Mouse (Mus musculus) ES-Bruce4 (cell line): ENCODE results near the gene Noct. TPM values are rescaled to one million over a fixed set of nuclear protein-coding genes. Genes with fewer than 3 reads are reported as not detected.

Experiments used
- H3K27ac ChIP-seq: 2 replicates; pipeline ENCODE4 v1.5.1; 2012; ENCODE audit warnings: low read length, inconsistent platforms; ENCODE audit not compliant: insufficient read depth
- H3K27me3 ChIP-seq: 2 replicates; pipeline ENCODE4 v1.6.1; 2012; ENCODE audit warnings: mild to moderate bottlenecking, low read length, inconsistent platforms; ENCODE audit not compliant: control insufficient read depth, poor library complexity, insufficient read depth, severe bottlenecking
- H3K36me3 ChIP-seq: 2 replicates; pipeline ENCODE4 v1.6.1; 2012; ENCODE audit warnings: inconsistent platforms, mild to moderate bottlenecking, low read length, moderate library complexity; ENCODE audit not compliant: control insufficient read depth, poor library complexity, insufficient read depth, severe bottlenecking
- H3K4me1 ChIP-seq: one replicate; pipeline ENCODE4 v1.8.1; 2011; ENCODE audit warnings: low read length; ENCODE audit not compliant: control insufficient read depth, insufficient read depth
- H3K4me3 ChIP-seq: 2 replicates; pipeline ENCODE4 v1.5.1; 2011; ENCODE audit warnings: low read depth, mild to moderate bottlenecking, low read length
- H3K9ac ChIP-seq: 2 replicates; pipeline ENCODE4 v1.6.1; 2012; ENCODE audit warnings: low read depth, mild to moderate bottlenecking, inconsistent platforms; ENCODE audit not compliant: poor library complexity, severe bottlenecking
- H3K9me3 ChIP-seq: replicated peaks from 2 replicates; pipeline ENCODE4 v1.6.1; 2012; ENCODE audit warnings: mild to moderate bottlenecking, low read length, inconsistent platforms; ENCODE audit not compliant: control insufficient read depth, poor library complexity, insufficient read depth, severe bottlenecking
- CTCF ChIP-seq: IDR thresholded peaks from one replicate; pipeline ENCODE4 v1.8.1; 2011; ENCODE audit warnings: low read depth, low read length
- EP300 ChIP-seq: IDR thresholded peaks from 2 replicates; pipeline ENCODE4 v1.6.1; 2011; ENCODE audit warnings: low read depth, low read length; ENCODE audit not compliant: insufficient read depth
- POLR2A ChIP-seq: IDR thresholded peaks from one replicate; pipeline ENCODE4 v1.8.1; 2011; ENCODE audit warnings: low read length; ENCODE audit not compliant: insufficient read depth
- polyA plus RNA-seq: library from polyadenylated mRNA; stranded (reverse); fragments of >200 nt; gene quantifications from 2 replicates; pipeline ENCODE4 v1.2.4, GENCODE M21; 2011; ENCODE audit warnings: low read depth; ENCODE audit not compliant: missing spikeins, insufficient read depth, insufficient read length

The Noct gene
- polyA plus RNA-seq, 1 experiment, result 33.7 TPM

DNA sequence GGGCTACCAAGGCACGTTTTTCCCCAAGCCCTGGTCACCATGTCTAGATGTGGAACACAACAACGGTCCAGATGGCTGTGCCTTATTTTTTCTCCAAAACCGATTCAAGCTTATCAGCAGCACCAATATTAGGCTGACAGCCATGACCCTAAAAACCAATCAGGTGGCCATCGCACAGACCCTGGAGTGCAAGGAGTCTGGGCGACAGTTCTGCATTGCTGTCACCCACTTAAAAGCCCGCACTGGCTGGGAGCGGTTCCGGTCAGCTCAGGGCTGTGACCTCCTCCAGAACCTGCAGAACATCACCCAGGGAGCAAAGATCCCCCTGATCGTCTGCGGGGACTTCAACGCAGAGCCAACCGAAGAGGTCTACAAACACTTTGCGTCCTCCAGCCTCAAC is 25.6 kb downstream of the Noct start:
- Histone ChIP-seq H3K9me3 (peaks cover 29% of the 10 kb centered on the region), H3K9ac (no peak overlapping the region), H3K36me3 (peaks cover 64% of the 10 kb centered on the region), H3K4me3 (no peak overlapping the region), H3K4me1 (no peaks in the 10 kb centered on the region), H3K27ac (no peak overlapping the region), H3K27me3 (no peaks in the 10 kb centered on the region)
- TF ChIP-seq CTCF, result no peak
- no peak for TF ChIP-seq EP300
- no peak for TF ChIP-seq POLR2A

DNA sequence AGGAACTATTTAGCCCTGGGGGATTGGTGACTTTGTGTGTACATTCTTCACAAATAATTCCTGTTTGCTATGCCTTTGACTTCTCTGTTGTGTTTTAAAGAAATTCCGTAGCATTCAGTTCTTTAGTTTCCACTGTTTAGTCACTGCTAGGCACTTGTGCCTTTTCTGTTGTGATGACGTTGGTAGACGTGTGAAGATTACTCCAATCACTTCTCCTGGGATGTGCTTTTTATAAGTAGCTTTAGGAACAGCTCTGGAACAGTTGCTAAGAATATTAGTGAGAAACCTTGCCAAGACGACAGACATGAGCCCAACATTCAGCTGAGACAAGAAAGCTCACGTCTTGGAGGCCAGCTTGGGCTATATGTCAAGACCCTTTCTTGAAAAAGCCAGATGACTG is 26.8 kb downstream of the Noct start:
- peaks cover 61% of the 10 kb centered on the region for H3K36me3 ChIP-seq
- H3K27me3 ChIP-seq, result no peaks in the 10 kb centered on the region
- H3K27ac ChIP-seq, result no peak overlapping the region
- H3K9ac ChIP-seq, result no peak overlapping the region
- H3K4me3 ChIP-seq, result no peak overlapping the region
- TF ChIP-seq POLR2A (no peak), EP300 (no peak), CTCF (no peak)
- no peaks in the 10 kb centered on the region for H3K4me1 ChIP-seq
- H3K9me3 ChIP-seq, result peaks cover 18% of the 10 kb centered on the region

DNA sequence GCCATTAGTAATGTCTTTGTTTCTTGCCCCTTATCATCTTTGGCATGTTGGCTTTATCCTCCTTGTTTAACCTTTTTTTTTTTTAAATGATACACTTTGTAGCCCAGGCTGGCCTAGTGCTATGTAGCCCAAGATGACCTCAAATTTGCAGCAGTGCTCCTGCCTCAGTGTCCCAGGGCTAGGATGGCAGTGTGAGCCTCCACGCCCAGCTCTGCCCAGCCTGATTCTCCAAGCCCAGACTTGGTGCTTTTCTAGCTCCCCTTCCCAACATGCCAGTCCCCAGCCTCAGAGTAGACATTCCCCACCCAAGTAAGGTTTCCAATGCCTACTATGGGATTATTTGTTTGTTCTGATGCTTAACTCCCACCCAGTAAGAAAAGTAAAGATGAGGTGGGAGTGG is 28.0 kb downstream of the Noct start:
- H3K9ac ChIP-seq, result no peak overlapping the region
- TF ChIP-seq EP300 (no peak), POLR2A (no peak)
- no peaks in the 10 kb centered on the region for H3K4me1 ChIP-seq
- no peak overlapping the region for H3K4me3 ChIP-seq
- H3K9me3 ChIP-seq, result peaks cover 7% of the 10 kb centered on the region; the same call in 1 of the 2 replicates
- peaks cover 60% of the 10 kb centered on the region for H3K36me3 ChIP-seq
- H3K27ac ChIP-seq, result no peak overlapping the region
- H3K27me3 ChIP-seq, result no peaks in the 10 kb centered on the region

DNA sequence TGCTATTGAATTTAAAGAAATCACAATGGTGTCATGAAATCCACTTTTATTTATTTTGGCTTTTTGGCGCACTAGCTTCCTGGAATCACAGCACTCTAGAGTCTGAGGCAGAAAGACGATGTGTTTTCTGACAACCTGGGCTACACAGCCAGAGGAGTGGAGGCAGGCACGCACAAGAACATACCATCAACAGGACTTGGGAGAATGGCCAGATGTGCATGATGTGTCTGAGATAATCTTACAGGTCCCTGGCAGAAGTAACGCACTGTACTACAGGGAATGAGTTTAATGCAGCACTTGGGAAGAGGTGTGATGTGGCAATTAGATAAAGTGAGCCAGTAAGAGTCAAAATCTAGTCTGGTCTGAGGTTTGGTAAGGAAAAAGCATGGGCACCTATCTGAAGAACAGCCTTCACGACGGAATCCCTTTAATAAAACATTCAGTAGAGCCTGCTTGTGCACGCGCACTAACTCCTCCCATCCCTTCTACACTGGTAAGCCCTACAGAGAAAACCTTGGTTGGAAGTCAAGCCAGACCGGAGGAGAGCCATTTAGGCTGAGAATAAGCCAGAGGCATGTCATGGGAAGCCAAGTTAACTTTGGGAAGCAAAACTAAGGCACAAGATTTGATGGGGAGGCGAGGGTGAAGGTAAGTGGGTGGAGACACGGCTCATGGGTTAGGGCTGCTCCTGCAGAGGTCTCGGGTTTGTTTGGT is 28.6 kb downstream of the Noct start:
- Histone ChIP-seq H3K4me1 (no peaks in the 10 kb centered on the region), H3K4me3 (no peak overlapping the region), H3K36me3 (peaks cover 54% of the 10 kb centered on the region), H3K27ac (no peak overlapping the region), H3K27me3 (no peaks in the 10 kb centered on the region), H3K9me3 (peaks cover 4% of the 10 kb centered on the region; the same call in 1 of the 2 replicates), H3K9ac (no peak overlapping the region)
- no peak for TF ChIP-seq CTCF

DNA sequence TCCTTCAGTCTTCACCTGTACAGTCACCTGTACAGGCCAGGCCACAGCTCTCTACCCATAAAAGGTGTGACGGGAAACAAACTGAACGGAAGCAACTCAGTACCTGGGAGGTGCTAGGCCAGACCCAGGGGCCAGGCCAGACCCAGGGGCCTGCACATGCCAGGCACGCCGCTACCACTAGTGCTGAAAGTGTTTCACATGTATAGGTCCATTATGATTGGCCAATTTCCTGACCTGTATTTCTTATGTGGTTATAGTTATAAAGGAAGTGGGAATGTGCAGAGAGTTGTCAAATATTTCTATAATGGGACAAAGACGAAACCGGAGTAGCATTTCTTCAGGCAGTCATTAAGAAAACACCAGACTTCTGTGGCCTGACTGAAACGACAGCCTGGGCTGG is 30.5 kb downstream of the Noct start:
- Histone ChIP-seq H3K4me3 (no peak overlapping the region), H3K27ac (no peak overlapping the region), H3K9ac (no peak overlapping the region), H3K27me3 (no peaks in the 10 kb centered on the region), H3K4me1 (no peaks in the 10 kb centered on the region), H3K9me3 (peaks cover 4% of the 10 kb centered on the region; the same call in 1 of the 2 replicates), H3K36me3 (peaks cover 51% of the 10 kb centered on the region)
- no peak for TF ChIP-seq CTCF
- TF ChIP-seq POLR2A, result no peak
- TF ChIP-seq EP300, result no peak

DNA sequence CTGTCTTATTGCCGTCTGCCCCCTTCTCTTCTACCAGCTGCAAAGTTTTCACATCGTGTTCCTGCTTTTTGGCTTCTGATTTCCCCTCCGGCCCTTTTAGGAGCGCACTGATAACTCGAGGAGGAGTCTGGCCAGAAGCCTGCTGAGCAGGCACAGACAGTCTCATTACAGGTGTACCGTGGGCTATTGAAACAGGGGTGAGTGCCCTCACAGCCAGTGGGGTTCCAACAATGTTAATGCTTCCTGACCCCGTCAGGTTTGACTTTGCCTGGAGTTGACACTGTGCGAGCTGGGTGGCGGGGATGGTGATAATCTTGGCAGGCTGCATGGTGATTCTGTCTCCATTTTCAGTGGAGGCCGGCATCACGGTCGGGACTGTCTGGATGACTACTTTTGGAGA is 32.2 kb downstream of the Noct start:
- peaks cover 42% of the 10 kb centered on the region for H3K36me3 ChIP-seq
- H3K4me1 ChIP-seq, result no peaks in the 10 kb centered on the region
- H3K27me3 ChIP-seq, result no peaks in the 10 kb centered on the region
- no peaks in the 10 kb centered on the region for H3K9me3 ChIP-seq
- H3K9ac ChIP-seq, result no peak overlapping the region
- no peak overlapping the region for H3K27ac ChIP-seq
- H3K4me3 ChIP-seq, result no peak overlapping the region
- TF ChIP-seq CTCF (no peak), EP300 (no peak)
